Mouse (Mus musculus) ES-E14 (cell line): ENCODE data around the gene Izumo1r.

Experiments used
- CHD2 ChIP-seq: IDR thresholded peaks from 2 replicates; pipeline ENCODE4 v1.6.1; 2014; ENCODE audit warnings: mild to moderate bottlenecking, low read depth, low read length, inconsistent platforms
- HCFC1 ChIP-seq: IDR thresholded peaks from 2 replicates; pipeline ENCODE4 v1.6.1; 2012; ENCODE audit warnings: low read length, inconsistent platforms, borderline replicate concordance; ENCODE audit not compliant: insufficient read depth
- MAFK ChIP-seq: IDR thresholded peaks from 2 replicates; pipeline ENCODE4 v1.6.1; 2014; ENCODE audit warnings: mild to moderate bottlenecking, low read depth, low read length, inconsistent platforms; ENCODE audit not compliant: insufficient read depth
- ZC3H11A ChIP-seq: IDR thresholded peaks from 2 replicates; pipeline ENCODE4 v1.6.1; 2012; ENCODE audit warnings: low read depth, mild to moderate bottlenecking, inconsistent platforms, low read length, borderline replicate concordance
- ZNF384 ChIP-seq: IDR thresholded peaks from 2 replicates; pipeline ENCODE4 v1.6.1; 2012; ENCODE audit warnings: low read depth, low read length, inconsistent platforms

DNA sequence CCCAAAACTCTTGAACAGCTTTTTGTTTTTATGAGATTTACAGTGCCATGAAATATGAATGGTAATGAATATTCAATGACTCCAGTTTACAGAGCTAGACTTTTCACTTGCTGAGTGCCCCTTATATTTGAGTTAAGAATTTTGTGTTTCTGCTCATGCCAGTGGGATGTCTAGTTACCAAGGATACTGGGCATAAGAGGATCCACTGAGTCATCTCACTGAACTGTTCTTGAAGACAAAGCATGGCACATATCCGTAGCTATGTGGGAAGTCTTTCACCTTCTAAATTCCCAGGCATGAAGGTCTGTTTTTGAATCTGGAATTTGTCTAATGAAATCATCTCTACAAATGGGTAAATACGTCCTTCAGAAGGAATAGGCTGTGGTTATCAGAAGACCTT is 8.3 kb upstream of the Izumo1r start:
- TF ChIP-seq CHD2 = no peak
- TF ChIP-seq ZC3H11A = no peak
- TF ChIP-seq HCFC1 = no peak
- no peak for TF ChIP-seq ZNF384
- no peak for TF ChIP-seq MAFK
